Mouse (Mus musculus) limb, embryonic 15.5 days (tissue): Measurements from ENCODE around the gene Arhgap18. TPM values are rescaled to one million over a fixed set of nuclear protein-coding genes. Genes with fewer than 3 reads are reported as not detected.
"Not testable (repeated sequence)": the region's sequence is repeated elsewhere in the genome, so short reads cannot be mapped to it uniquely, and the experiment has no call there.

Experiments used
- ATAC-seq: fragments of 200-750 bp; cut with Nextera tagmentation; 2 replicates; pipeline ENCODE4 v1.8.0; 2017; ENCODE audit warnings: low read depth, moderate TSS enrichment; ENCODE audit not compliant: insufficient number of reproducible peaks, low FRiP score, low TSS enrichment
- H3K27ac ChIP-seq: fragments of 300-500 bp; sonication (generic); 2 replicates; pipeline ENCODE4 v1.5.1; 2015; ENCODE audit warnings: moderate library complexity, mild to moderate bottlenecking, inconsistent platforms
- H3K27me3 ChIP-seq: fragments of 300-500 bp; sonication (generic); 2 replicates; pipeline ENCODE4 v1.6.1; 2015; ENCODE audit warnings: inconsistent platforms
- H3K36me3 ChIP-seq: fragments of 300-500 bp; sonication (generic); 2 replicates; pipeline ENCODE4 v1.6.1; 2015; ENCODE audit warnings: inconsistent platforms
- H3K4me1 ChIP-seq: fragments of 300-500 bp; sonication (generic); 2 replicates; pipeline ENCODE4 v1.6.1; 2015; ENCODE audit warnings: inconsistent platforms
- H3K4me2 ChIP-seq: fragments of 300-500 bp; sonication (generic); 2 replicates; pipeline ENCODE4 v1.6.1; 2015; ENCODE audit warnings: mild to moderate bottlenecking, inconsistent platforms
- H3K4me3 ChIP-seq: fragments of 300-500 bp; sonication (generic); 2 replicates; pipeline ENCODE4 v1.5.1; 2015; ENCODE audit warnings: mild to moderate bottlenecking, inconsistent platforms
- H3K9ac ChIP-seq: fragments of 300-500 bp; sonication (generic); 2 replicates; pipeline ENCODE4 v1.6.1; 2015; ENCODE audit warnings: inconsistent platforms
- H3K9me3 ChIP-seq: fragments of 300-500 bp; sonication (generic); 2 replicates; pipeline ENCODE4 v1.6.1; 2016; ENCODE audit warnings: inconsistent platforms
- WGBS: fragments of 180-500 bp; shearing (Covaris S2); methylation state at CpG from one replicate; pipeline ENCODE4 v1.1.7; 2015; 5-methylcytosine and 5-hydroxymethylcytosine counted together
- polyA plus RNA-seq: library from polyadenylated mRNA; unstranded; fragments of >200 nt; fragmentation: Nextera tagmentation; extraction: Ambion mirVana; gene quantifications from 2 replicates; pipeline ENCODE4 v1.2.1, GENCODE M21; 2015

Gene Arhgap18
- polyA plus RNA-seq, 1 experiment from 2014 or later, result 25.0 TPM

GRCm38 (mm10) chr10:26938464-26938863 is 185.2 kb downstream of the Arhgap18 start:
- not testable (repeated sequence) for H3K4me2 ChIP-seq, H3K27me3 ChIP-seq, H3K4me1 ChIP-seq, H3K4me3 ChIP-seq, H3K9ac ChIP-seq, H3K36me3 ChIP-seq, H3K9me3 ChIP-seq, ATAC-seq, H3K27ac ChIP-seq
- 83% methylated on average over 4 of the region's 4 CpGs for WGBS

GRCm38 (mm10) chr10:26939549-26939948 is 186.3 kb downstream of the Arhgap18 start:
- Histone ChIP-seq H3K9ac (no peak overlapping the region), H3K27ac (no peak overlapping the region), H3K27me3 (no peaks in the 10 kb centered on the region), H3K9me3 (no peaks in the 10 kb centered on the region), H3K4me3 (no peak overlapping the region), H3K4me2 (no peak overlapping the region), H3K4me1 (no peaks in the 10 kb centered on the region), H3K36me3 (no peaks in the 10 kb centered on the region)
- ATAC-seq, result no peak
- 65% methylated on average over 1 of the region's 1 CpGs for WGBS

GRCm38 (mm10) chr10:26948331-26948730 is 195.1 kb downstream of the Arhgap18 start:
- no peaks in the 10 kb centered on the region for H3K36me3 ChIP-seq
- H3K4me2 ChIP-seq, result no peak overlapping the region
- H3K27me3 ChIP-seq, result no peaks in the 10 kb centered on the region
- 75% methylated on average over 2 of the region's 2 CpGs for WGBS
- H3K9me3 ChIP-seq, result no peaks in the 10 kb centered on the region
- no peak for ATAC-seq
- H3K27ac ChIP-seq, result no peak overlapping the region
- H3K4me1 ChIP-seq, result no peaks in the 10 kb centered on the region
- no peak overlapping the region for H3K9ac ChIP-seq
- no peak overlapping the region for H3K4me3 ChIP-seq

GRCm38 (mm10) chr10:26949667-26950066 is 196.4 kb downstream of the Arhgap18 start:
- no peaks in the 10 kb centered on the region for H3K9me3 ChIP-seq
- 76% methylated on average over 8 of the region's 8 CpGs for WGBS

GRCm38 (mm10) chr10:26950448-26950847 is 197.2 kb downstream of the Arhgap18 start:
- no peak for ATAC-seq
- no peak overlapping the region for H3K27ac ChIP-seq
- WGBS, result 84% methylated on average over 7 of the region's 7 CpGs

More at GRCm38 (mm10) chr10:26949667-26950066, 196.4 kb downstream of the Arhgap18 start:
- Histone ChIP-seq H3K27ac (no peak overlapping the region), H3K36me3 (no peaks in the 10 kb centered on the region), H3K4me1 (no peaks in the 10 kb centered on the region), H3K4me2 (no peak overlapping the region), H3K27me3 (no peaks in the 10 kb centered on the region), H3K9ac (no peak overlapping the region), H3K4me3 (no peak overlapping the region)
- ATAC-seq, result no peak

GRCm38 (mm10) chr10:26958513-26958912 is 205.3 kb downstream of the Arhgap18 start:
- no peaks in the 10 kb centered on the region for H3K27me3 ChIP-seq
- ATAC-seq, result no peak
- H3K4me3 ChIP-seq, result no peak overlapping the region
- no peak overlapping the region for H3K27ac ChIP-seq
- no peak overlapping the region for H3K9ac ChIP-seq
- WGBS, result 72% methylated on average over 3 of the region's 3 CpGs
- no peaks in the 10 kb centered on the region for H3K36me3 ChIP-seq
- no peaks in the 10 kb centered on the region for H3K4me1 ChIP-seq
- H3K4me2 ChIP-seq, result no peak overlapping the region
- H3K9me3 ChIP-seq, result no peaks in the 10 kb centered on the region

More at GRCm38 (mm10) chr10:26950448-26950847, 197.2 kb downstream of the Arhgap18 start:
- no peaks in the 10 kb centered on the region for H3K4me1 ChIP-seq
- H3K9ac ChIP-seq, result no peak overlapping the region
- no peaks in the 10 kb centered on the region for H3K9me3 ChIP-seq
- no peak overlapping the region for H3K4me3 ChIP-seq
- H3K4me2 ChIP-seq, result no peak overlapping the region
- H3K36me3 ChIP-seq, result no peaks in the 10 kb centered on the region
- H3K27me3 ChIP-seq, result no peaks in the 10 kb centered on the region
